Mouse (Mus musculus) G1E (cell line): Measurements from ENCODE around the gene Lrp5.

ENCODE experiments used
- CTCF ChIP-seq: IDR thresholded peaks from 2 replicates; pipeline ENCODE4 v1.5.1; 2012; ENCODE audit warnings: low read depth, low read length, inconsistent platforms, mixed read lengths
- GATA2 ChIP-seq: IDR thresholded peaks from 2 replicates; pipeline ENCODE4 v1.6.1; 2012; ENCODE audit warnings: low read depth, low read length, inconsistent platforms, borderline replicate concordance
- POLR2AphosphoS5 ChIP-seq: IDR thresholded peaks from 2 replicates; pipeline ENCODE4 v1.6.1; 2012; ENCODE audit warnings: low read depth, low read length, inconsistent platforms; ENCODE audit not compliant: insufficient replicate concordance
- TAL1 ChIP-seq: conservative IDR thresholded peaks from 2 replicates; pipeline ENCODE4 v1.6.1; 2012; ENCODE audit warnings: low read depth, low read length, inconsistent platforms, mixed read lengths

DNA sequence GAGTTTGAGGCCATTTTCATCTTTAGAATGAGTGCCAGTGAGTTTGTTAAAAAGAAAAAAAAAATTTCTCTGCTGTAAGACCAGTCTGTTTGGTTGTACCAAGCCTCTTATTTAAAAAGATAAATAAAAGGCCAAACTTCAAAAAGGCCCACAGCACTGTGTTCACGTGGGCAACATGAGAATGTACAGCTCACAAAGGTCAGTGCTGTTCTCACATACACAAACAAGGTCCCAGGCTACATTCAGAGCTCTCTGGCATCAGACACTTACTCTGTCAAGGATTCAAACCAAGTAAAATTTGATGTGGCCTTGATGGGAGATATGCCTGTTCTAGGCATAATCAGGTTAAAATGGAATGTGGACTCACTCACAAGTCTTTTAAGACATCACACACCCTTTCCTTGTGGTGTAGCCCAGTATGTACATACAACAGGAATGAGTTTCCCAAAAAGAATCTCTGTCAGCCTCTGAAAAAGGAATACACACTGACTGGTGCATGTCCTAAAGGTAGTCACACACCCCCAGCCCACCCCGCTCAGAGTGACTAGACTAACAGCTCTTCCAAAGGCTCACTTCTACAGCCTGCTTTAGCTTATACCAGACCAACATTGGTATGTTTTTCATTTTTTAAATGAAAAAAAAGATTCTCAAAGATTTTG lies 130.1 kb downstream of the Lrp5 start:
- TF ChIP-seq CTCF: no peak
- no peak for TF ChIP-seq TAL1
- no peak for TF ChIP-seq POLR2AphosphoS5
- TF ChIP-seq GATA2: no peak
